Mouse (Mus musculus) liver, embryonic 14.5 days (tissue): ENCODE results near the gene Lbhd1. TPM values are rescaled to one million over a fixed set of nuclear protein-coding genes. Genes with fewer than 3 reads are reported as not detected.
"Not testable (repeated sequence)": the region's sequence is repeated elsewhere in the genome, so short reads cannot be mapped to it uniquely, and the experiment has no call there.

Experiments used
- ATAC-seq: fragments of 200-750 bp; cut with Nextera tagmentation; 2 replicates; pipeline ENCODE4 v1.8.0; 2017; ENCODE audit warnings: moderate number of reproducible peaks, mild to moderate bottlenecking, moderate library complexity; ENCODE audit not compliant: insufficient read depth
- DNase-seq, 3 experiments: peaks; one replicate each; pipeline ENCODE4 v3.0.0-alpha.2; 2012 to 2013; ENCODE audit warnings: low read depth in 3 of 3, low spot score in 3 of 3
- H3K27ac ChIP-seq: fragments of 300-500 bp; sonication (generic); 2 replicates; pipeline ENCODE4 v1.5.1; 2014; ENCODE audit warnings: moderate library complexity, mild to moderate bottlenecking, control low read depth, inconsistent platforms
- H3K27me3 ChIP-seq: fragments of 300-500 bp; sonication (generic); 2 replicates; pipeline ENCODE4 v1.6.1; 2014; ENCODE audit warnings: mild to moderate bottlenecking, low read length, moderate library complexity; ENCODE audit not compliant: control insufficient read depth, insufficient read depth
- H3K36me3 ChIP-seq: fragments of 300-500 bp; sonication (generic); replicated peaks from 2 replicates; pipeline ENCODE4 v1.6.1; 2014; ENCODE audit warnings: low read depth; ENCODE audit not compliant: control insufficient read depth, insufficient read depth
- H3K4me1 ChIP-seq, 2 experiments: fragments of 200-500 bp in 1 of 2; fragments of 300-500 bp in 1 of 2; sonication (generic) in 1 of 2; replicated peaks; 2 replicates each; pipeline ENCODE4 v1.6.1; 2012 to 2014; ENCODE audit warnings: antibody characterized with exemption in 1 of 2, inconsistent platforms in 1 of 2, low read length in 1 of 2; ENCODE audit not compliant: control insufficient read depth in 2 of 2, insufficient read depth in 2 of 2
- H3K4me2 ChIP-seq: fragments of 300-500 bp; sonication (generic); 2 replicates; pipeline ENCODE4 v1.6.1; 2014; ENCODE audit warnings: low read depth, mild to moderate bottlenecking, control low read depth, moderate library complexity
- H3K4me3 ChIP-seq, 2 experiments: fragments of 200-500 bp in 1 of 2; fragments of 300-500 bp in 1 of 2; sonication (generic) in 1 of 2; 2 replicates each; pipeline ENCODE4 v1.5.1; 2012 to 2014; ENCODE audit warnings: low read depth in 2 of 2, low read length in 2 of 2, mild to moderate bottlenecking in 2 of 2, control low read depth in 1 of 2, inconsistent platforms in 1 of 2, moderate library complexity in 1 of 2; ENCODE audit not compliant: insufficient read depth in 1 of 2
- H3K9ac ChIP-seq: fragments of 300-500 bp; sonication (generic); replicated peaks from 2 replicates; pipeline ENCODE4 v1.6.1; 2014; ENCODE audit warnings: mild to moderate bottlenecking, control low read depth, moderate library complexity
- H3K9me3 ChIP-seq: fragments of 300-500 bp; sonication (generic); 2 replicates; pipeline ENCODE4 v1.6.1; 2016; ENCODE audit warnings: low read length, mixed read lengths; ENCODE audit not compliant: control insufficient read depth
- CTCF ChIP-seq: IDR thresholded peaks from 2 replicates; pipeline ENCODE4 v1.5.1; 2016; ENCODE audit warnings: antibody characterized with exemption, low read depth, control low read depth
- EP300 ChIP-seq: IDR thresholded peaks from 2 replicates; pipeline ENCODE4 v1.6.1; 2016; ENCODE audit warnings: antibody characterized with exemption, low read depth
- WGBS: fragments of 180-500 bp; shearing (Covaris S2); extraction: QIAGEN DNeasy Blood & Tissue Kit; methylation state at CpG from one replicate; pipeline ENCODE4 v1.1.7; 2014; ENCODE audit not compliant: insufficient replicate concordance; 5-methylcytosine and 5-hydroxymethylcytosine counted together
- polyA plus RNA-seq, 2 experiments: library from polyadenylated mRNA; depleted of rRNA in 1 of 2; stranded (reverse) in 1 of 2; unstranded in 1 of 2; fragments of >200 nt; fragmentation: Nextera tagmentation in 1 of 2; extraction: Ambion mirVana in 1 of 2; gene quantifications; 2 replicates each; pipeline versions ENCODE4 v1.2.1 to v1.2.3; 2012 to 2014

Lbhd1 gene
- polyA plus RNA-seq, 2 experiments = 3.7 to 43.7 TPM

GRCm38 (mm10) chr19:8888511-8889385, 5.2 kb downstream of the Lbhd1 start, which contains the start of the genes 1810009A15Rik and Gm49416:
Gene 1810009A15Rik, plus strand, starts transcription at chr19:8888853.
Gene Gm49416, plus strand, starts transcription at chr19:8888926.
- Histone ChIP-seq H3K9ac (peak within 1 kb of the TSS; percentile 72), H3K4me2 (peak within 1 kb of the TSS; percentile 95), H3K9me3 (no peaks in the 10 kb centered on the region), H3K27me3 (no peaks in the 10 kb centered on the region), H3K27ac (peak within 1 kb of the TSS; percentile 78), H3K36me3 (peaks cover 12% of the 10 kb centered on the region), H3K4me1 (peaks cover 13 to 19% of the 10 kb centered on the region in 2 experiments), H3K4me3 (peak within 1 kb of the TSS; percentile 75 to 97)
- TF ChIP-seq EP300 (no peak), CTCF (no peak)
- under 1% methylated on average over 58 of the region's 58 CpGs for WGBS
- DNase-seq (peak; percentile 94 to 95 (median 95)), ATAC-seq (peak; percentile 89)

- Histone ChIP-seq H3K27ac (peak within 1 kb of the TSS; percentile 91), H3K9ac (peak within 1 kb of the TSS; percentile 98), H3K27me3 (no peaks in the 10 kb centered on the region), H3K4me3 (peak within 1 kb of the TSS; percentile 93 to 98), H3K4me2 (peak within 1 kb of the TSS; percentile 83), H3K36me3 (peaks cover 29% of the 10 kb centered on the region), H3K9me3 (no peaks in the 10 kb centered on the region), H3K4me1 (peaks cover 6 to 22% of the 10 kb centered on the region in 2 experiments)
- 1% methylated on average over 54 of the region's 54 CpGs for WGBS
- TF ChIP-seq CTCF (no peak), EP300 (no peak)
- peak; percentile 78 to 81 (median 79) for DNase-seq
- peak; percentile 60 for ATAC-seq
Observed at GRCm38 (mm10) chr19:8892829-8893766, 9.6 kb downstream of the Lbhd1 start, which contains the start of gene Ints5. Gene Ints5, plus strand, starts transcription at chr19:8893005.

DNA sequence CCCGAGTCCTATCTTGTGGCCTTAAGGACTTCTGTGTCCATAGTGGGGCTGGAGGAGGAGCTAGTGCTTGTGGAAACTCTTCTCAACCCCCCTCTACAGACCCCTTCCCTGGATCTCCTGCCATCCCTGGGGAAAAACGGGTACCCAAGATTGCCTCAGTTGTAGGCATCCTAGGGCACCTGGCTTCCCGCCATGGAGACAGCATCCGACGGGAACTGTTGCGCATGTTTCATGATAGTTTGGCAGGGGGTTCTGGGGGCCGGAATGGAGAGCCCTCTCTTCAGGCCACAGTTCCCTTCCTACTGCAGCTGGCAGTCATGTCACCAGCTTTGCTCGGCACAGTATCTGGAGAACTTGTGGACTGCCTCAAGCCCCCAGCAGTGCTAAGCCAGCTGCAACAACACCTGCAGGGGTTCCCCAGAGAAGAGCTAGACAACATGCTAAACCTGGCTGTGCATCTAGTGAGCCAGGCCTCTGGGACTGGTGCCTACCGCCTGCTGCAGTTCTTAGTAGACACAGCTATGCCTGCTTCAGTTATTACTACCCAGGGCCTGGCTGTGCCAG, 11.9 kb downstream of the Lbhd1 start:
- H3K4me1 ChIP-seq = peaks cover 8 to 24% of the 10 kb centered on the region in 2 experiments
- no peak for ATAC-seq
- H3K9ac ChIP-seq = no peak overlapping the region
- WGBS = 82% methylated on average over 9 of the region's 9 CpGs
- no peak overlapping the region for H3K4me2 ChIP-seq
- no peaks in the 10 kb centered on the region for H3K27me3 ChIP-seq
- DNase-seq = no peak
- H3K4me3 ChIP-seq = no peak overlapping the region
- no peak overlapping the region for H3K27ac ChIP-seq
- peaks cover 26% of the 10 kb centered on the region for H3K36me3 ChIP-seq
- TF ChIP-seq EP300 (no peak), CTCF (no peak)
- H3K9me3 ChIP-seq = no peaks in the 10 kb centered on the region

- not testable (repeated sequence) for H3K4me3 ChIP-seq, DNase-seq, H3K27ac ChIP-seq, H3K9me3 ChIP-seq, H3K9ac ChIP-seq, ATAC-seq, H3K27me3 ChIP-seq
- 84% methylated on average over 5 of the region's 5 CpGs for WGBS
- Histone ChIP-seq H3K4me1 (peaks cover 8 to 23% of the 10 kb centered on the region in 2 experiments), H3K4me2 (0 out of 2 replicates have a peak overlapping the region, but pooled peaks have one; percentile 11), H3K36me3 (peaks cover 19% of the 10 kb centered on the region)
Observed at GRCm38 (mm10) chr19:8896231-8896630, 12.7 kb downstream of the Lbhd1 start.

GRCm38 (mm10) chr19:8897211-8897864, 13.8 kb downstream of the Lbhd1 start:
- peak; percentile 36; the same call in 1 of the 2 replicates for ATAC-seq
- Histone ChIP-seq H3K4me1 (peaks cover 8 to 23% of the 10 kb centered on the region in 2 experiments), H3K36me3 (peaks cover 17% of the 10 kb centered on the region), H3K4me3 (peak overlapping the region; percentile 42 to 75), H3K9ac (peak overlapping the region; percentile 58), H3K27ac (peak overlapping the region; percentile 49), H3K4me2 (peak overlapping the region; percentile 63)
- WGBS = 44% methylated on average over 21 of the region's 21 CpGs
- not testable (repeated sequence) for H3K27me3 ChIP-seq, DNase-seq, H3K9me3 ChIP-seq
